Mouse (Mus musculus): Measurements from ENCODE around the gene Gm28308. TPM values are rescaled to one million over a fixed set of nuclear protein-coding genes. Genes with fewer than 3 reads are reported as not detected.

The Gm28308 gene
- polyA plus RNA-seq, 1 experiment from 2014 or later: not detected

DNA sequence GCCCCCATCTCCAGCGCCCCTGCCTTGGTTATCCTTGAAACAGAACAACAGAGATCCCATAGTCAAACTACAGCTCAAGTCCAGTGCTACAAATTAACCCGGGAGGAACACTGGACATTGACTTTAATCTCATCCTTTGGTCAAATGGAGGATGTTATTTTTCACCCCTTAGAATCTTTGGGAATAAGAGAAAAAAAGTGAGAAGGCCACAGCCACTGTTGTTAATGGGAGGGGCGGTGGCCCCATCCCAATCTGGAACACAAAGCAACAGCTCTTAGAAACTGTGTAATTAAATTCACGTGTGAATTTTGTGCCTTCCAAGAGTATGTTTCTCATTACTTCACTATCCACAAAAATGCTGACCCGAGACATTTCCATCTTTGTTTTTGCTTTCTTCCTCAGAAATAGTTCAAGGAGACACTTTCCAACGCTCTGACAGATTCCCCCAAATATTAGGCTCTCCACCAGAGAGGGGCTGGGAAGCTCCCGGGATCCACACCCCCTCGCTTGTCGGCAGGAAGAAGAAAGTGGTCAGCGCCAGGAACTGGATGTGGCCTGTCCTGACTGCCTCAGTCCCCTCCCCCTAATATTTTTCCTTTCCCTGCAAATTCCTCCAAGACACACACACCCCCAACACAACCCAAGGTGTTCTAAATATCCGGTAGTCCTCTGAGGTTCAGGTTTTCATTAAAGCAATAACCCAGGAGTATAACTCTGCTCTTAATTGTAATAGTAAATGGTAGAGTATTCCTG lies 14.5 kb upstream of the Gm28308 start:
- Histone ChIP-seq H3K27me3 (ENCODE audit: control insufficient read depth, insufficient read depth, low read length) (peaks cover 97% of the 10 kb centered on the region), H3K36me3 (replicated peaks; ENCODE audit: control insufficient read depth, insufficient read depth) (no peaks in the 10 kb centered on the region), H3K4me1 (replicated peaks; ENCODE audit: control insufficient read depth, insufficient read depth, low read length) (no peaks in the 10 kb centered on the region), H3K9ac (no peak overlapping the region), H3K4me2 (replicated peaks) (no peak overlapping the region), H3K4me3 (replicated peaks; ENCODE audit: low read length) (no peak overlapping the region), H3K9me3 (ENCODE audit: control insufficient read depth, low read length) (no peaks in the 10 kb centered on the region), H3K27ac (no peak overlapping the region)
- 5% methylated on average over 11 of the region's 11 CpGs for WGBS
- DNase-seq (ENCODE audit: low spot score) (no peak), ATAC-seq (ENCODE audit: low FRiP score) (no peak)

DNA sequence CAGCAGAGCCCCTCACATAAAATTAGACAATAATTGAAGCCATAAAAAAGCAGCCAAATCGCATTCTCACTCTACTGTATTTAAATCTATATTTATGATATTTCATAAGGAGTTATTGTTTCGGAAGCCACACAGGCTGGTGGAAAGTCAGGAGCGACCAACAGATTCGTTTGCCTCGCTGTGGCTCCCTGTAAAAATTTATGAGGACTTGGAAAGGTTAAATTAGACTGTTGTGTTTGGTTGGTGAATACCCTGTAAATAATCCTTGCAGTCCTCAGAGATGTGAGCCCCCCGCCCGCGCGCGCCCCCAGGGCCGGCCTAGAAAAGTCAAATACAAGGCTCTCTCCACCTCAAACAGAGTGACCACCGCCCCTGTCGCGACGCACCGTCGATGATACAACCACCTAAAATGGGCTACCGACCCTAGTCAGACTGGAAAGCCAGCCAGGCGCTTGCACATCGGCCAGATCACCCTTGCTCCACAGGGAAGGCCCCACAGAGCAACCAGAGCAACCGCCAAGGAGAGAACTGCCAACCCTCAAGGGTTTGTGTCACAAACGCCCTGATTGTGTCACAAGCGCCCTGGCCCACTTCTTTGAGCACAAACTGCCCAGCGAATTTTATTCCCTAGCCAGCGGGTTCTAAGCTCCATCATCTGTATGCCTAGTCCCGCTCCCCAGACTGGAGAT lies 13.6 kb upstream of the Gm28308 start:
- no peak overlapping the region for H3K27ac ChIP-seq
- H3K36me3 ChIP-seq (replicated peaks; ENCODE audit: control insufficient read depth, insufficient read depth): no peaks in the 10 kb centered on the region
- peaks cover 97% of the 10 kb centered on the region for H3K27me3 ChIP-seq (ENCODE audit: control insufficient read depth, insufficient read depth, low read length)
- 2% methylated on average over 26 of the region's 26 CpGs for WGBS
- DNase-seq (ENCODE audit: low spot score) (no peak), ATAC-seq (ENCODE audit: low FRiP score) (no peak)
- H3K9ac ChIP-seq: no peak overlapping the region
- no peak overlapping the region for H3K4me3 ChIP-seq (replicated peaks; ENCODE audit: low read length)
- no peak overlapping the region for H3K4me2 ChIP-seq (replicated peaks)
- H3K9me3 ChIP-seq (ENCODE audit: control insufficient read depth, low read length): no peaks in the 10 kb centered on the region
- no peaks in the 10 kb centered on the region for H3K4me1 ChIP-seq (replicated peaks; ENCODE audit: control insufficient read depth, insufficient read depth, low read length)

DNA sequence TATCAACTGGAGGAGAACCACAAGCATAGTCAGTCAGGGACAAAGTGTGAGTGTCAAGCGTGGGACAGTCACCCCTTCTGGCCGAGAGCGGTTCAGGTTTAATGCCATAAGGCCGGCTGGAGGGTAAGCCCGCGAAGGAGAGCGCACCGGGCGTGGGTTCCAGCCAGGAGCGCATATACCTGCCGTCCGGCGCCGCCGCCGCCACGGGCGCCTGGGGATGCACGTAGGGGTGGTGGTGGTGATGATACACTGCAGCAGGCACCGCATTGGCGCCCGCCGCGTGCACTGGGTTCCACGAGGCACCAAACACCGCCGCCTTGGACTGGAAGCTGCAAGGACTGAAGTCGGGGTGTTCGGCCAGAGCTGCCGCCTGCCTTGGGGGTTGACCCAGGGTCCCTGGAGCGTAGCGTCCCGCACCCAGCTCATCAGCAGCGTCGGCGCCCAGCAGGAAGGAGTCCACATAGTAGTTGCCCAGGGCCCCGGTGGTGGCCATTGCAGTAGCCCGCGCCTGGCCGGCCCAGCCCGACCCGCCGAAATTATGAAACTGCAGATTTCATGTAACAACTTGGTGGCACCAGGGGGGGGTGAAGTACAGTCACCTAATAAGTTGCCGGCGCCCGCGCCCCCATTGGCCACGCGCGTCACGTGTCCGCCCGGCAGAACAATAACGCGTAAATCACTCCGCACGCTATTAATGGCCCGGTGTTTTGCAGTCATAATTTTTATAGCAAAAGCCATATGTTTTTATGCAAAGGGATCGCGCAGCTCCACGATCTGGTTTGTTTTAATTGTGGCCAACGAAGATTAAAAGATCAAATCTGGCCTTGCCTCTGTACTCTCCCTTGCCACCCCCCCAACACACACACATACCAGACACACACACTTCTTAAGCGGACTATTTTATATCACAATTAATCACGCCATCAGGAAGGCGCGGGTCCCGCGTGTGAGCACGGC lies 12.8 kb upstream of the Gm28308 start:
- no peaks in the 10 kb centered on the region for H3K9me3 ChIP-seq (ENCODE audit: control insufficient read depth, low read length)
- peaks cover 99% of the 10 kb centered on the region for H3K27me3 ChIP-seq (ENCODE audit: control insufficient read depth, insufficient read depth, low read length)
- H3K27ac ChIP-seq: no peak overlapping the region
- H3K4me1 ChIP-seq (replicated peaks; ENCODE audit: control insufficient read depth, insufficient read depth, low read length): 0 out of 2 replicates have a peak, but pooled peaks cover 4% of the 10 kb centered on the region
- WGBS: 3% methylated on average over 66 of the region's 69 CpGs
- no peaks in the 10 kb centered on the region for H3K36me3 ChIP-seq (replicated peaks; ENCODE audit: control insufficient read depth, insufficient read depth)
- ATAC-seq (ENCODE audit: low FRiP score) (no peak), DNase-seq (ENCODE audit: low spot score) (no peak)
- H3K9ac ChIP-seq: no peak overlapping the region
- no peak overlapping the region for H3K4me2 ChIP-seq (replicated peaks)
- H3K4me3 ChIP-seq (replicated peaks; ENCODE audit: low read length): no peak overlapping the region

DNA sequence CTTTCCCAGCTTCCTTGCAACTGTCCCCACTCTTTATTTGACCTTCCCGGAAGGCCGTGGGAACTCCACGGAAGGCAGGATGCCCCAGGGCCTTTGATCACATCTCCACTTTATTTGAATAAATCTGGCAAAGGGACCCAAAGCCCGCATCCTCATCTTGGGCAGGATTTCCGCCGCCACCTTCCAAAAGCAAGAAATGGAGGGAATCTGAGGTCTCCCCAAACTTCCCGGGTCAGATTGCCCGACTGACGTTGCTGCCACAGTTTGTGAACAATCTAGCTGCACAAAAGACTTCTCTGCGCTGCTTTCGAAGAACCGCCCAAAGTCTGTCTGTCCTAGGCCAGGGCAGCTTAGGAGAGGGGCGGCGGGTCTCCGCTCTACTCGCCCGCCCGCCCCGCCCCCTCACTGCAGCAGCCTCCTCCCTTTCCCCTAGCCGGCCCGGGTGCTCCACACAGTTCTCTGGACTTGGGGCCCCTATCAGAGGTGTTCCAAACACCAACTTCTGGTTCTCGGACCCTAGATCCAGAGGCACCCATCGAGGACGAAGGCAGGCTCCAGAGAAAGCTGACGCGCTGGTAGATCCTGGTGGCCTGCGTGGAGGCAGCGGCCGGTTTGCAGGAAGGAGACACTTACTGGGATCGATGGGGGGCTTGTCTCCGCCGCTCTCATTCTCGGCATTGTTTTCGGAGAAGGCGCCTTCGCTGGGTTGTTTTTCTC lies 11.9 kb upstream of the Gm28308 start:
- no peak overlapping the region for H3K4me2 ChIP-seq (replicated peaks)
- no peak overlapping the region for H3K9ac ChIP-seq
- ATAC-seq (ENCODE audit: low FRiP score): no peak
- no peaks in the 10 kb centered on the region for H3K9me3 ChIP-seq (ENCODE audit: control insufficient read depth, low read length)
- no peak overlapping the region for H3K4me3 ChIP-seq (replicated peaks; ENCODE audit: low read length)
- no peaks in the 10 kb centered on the region for H3K36me3 ChIP-seq (replicated peaks; ENCODE audit: control insufficient read depth, insufficient read depth)
- no peak overlapping the region for H3K27ac ChIP-seq
- H3K4me1 ChIP-seq (replicated peaks; ENCODE audit: control insufficient read depth, insufficient read depth, low read length): 0 out of 2 replicates have a peak, but pooled peaks cover 4% of the 10 kb centered on the region
- no peak for DNase-seq (ENCODE audit: low spot score)
- H3K27me3 ChIP-seq (ENCODE audit: control insufficient read depth, insufficient read depth, low read length): peaks cover 99% of the 10 kb centered on the region
- WGBS: under 1% methylated on average over 36 of the region's 36 CpGs

DNA sequence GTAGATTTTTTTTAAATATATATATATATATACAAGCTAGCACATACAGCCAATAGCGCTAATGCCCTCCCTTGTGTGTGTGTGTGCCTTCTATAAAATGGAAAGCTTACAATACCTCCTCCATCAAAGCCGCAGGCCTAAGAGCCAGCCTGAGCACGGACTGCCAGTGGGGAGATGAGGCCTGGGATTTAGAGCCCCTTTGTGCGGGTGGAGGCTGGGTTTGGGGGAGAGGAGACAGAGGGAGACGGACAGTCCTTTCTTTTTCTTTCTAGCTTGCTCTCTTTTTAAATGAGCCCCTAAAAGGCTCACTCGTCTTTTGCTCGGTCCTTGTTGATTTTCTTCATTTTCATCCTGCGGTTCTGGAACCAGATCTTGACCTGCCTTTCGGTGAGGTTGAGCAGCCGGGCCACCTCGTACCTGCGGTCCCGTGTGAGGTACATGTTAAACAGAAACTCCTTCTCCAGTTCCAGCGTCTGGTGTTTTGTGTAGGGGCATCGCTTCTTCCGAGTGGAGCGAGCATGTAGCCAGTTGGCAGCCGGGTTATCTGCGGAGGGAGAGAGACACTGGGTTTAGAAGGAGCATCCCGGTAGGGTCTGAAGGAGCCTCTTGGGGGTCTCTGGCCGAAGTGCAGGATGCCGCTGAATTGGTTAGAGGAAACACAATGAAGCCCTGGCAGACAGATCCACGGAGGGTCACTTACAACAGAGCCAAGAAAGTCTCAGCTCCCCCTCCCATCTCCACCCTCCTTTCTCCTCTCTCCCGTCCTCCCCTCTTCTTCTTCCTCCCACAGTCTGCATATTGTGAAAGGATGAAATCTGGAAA lies 11.0 kb upstream of the Gm28308 start:
- no peak overlapping the region for H3K9ac ChIP-seq
- WGBS: 1% methylated on average over 24 of the region's 24 CpGs
- H3K9me3 ChIP-seq (ENCODE audit: control insufficient read depth, low read length): no peaks in the 10 kb centered on the region
- 0 out of 2 replicates have a peak, but pooled peaks cover 4% of the 10 kb centered on the region for H3K4me1 ChIP-seq (replicated peaks; ENCODE audit: control insufficient read depth, insufficient read depth, low read length)
- no peak overlapping the region for H3K4me3 ChIP-seq (replicated peaks; ENCODE audit: low read length)
- H3K27me3 ChIP-seq (ENCODE audit: control insufficient read depth, insufficient read depth, low read length): peaks cover 99% of the 10 kb centered on the region
- H3K4me2 ChIP-seq (replicated peaks): no peak overlapping the region
- DNase-seq (ENCODE audit: low spot score): no peak
- ATAC-seq (ENCODE audit: low FRiP score): no peak
- no peak overlapping the region for H3K27ac ChIP-seq
- no peaks in the 10 kb centered on the region for H3K36me3 ChIP-seq (replicated peaks; ENCODE audit: control insufficient read depth, insufficient read depth)

DNA sequence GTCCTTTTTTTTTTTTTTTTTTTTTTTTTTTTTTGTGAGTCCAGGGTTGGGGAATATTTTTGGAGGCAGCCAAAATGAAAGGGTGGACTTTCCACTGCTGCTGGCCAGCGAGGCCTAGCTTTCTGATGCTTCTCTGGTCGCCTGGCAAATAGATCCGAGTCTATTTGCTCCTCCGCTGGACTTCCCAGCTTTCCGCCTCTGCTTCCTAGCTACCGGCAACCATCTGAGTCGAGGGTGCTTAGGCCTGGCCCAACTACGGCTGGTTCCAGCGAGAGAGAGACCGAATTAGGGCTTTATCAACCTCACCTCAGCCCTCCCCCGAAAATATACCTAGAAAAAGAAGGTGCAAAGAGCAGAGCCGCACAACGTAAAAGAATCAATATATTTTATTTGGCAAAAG lies 9.6 kb upstream of the Gm28308 start:
- Histone ChIP-seq H3K4me3 (replicated peaks; ENCODE audit: low read length) (no peak overlapping the region), H3K4me1 (replicated peaks; ENCODE audit: control insufficient read depth, insufficient read depth, low read length) (0 out of 2 replicates have a peak, but pooled peaks cover 4% of the 10 kb centered on the region), H3K9me3 (ENCODE audit: control insufficient read depth, low read length) (no peaks in the 10 kb centered on the region), H3K36me3 (replicated peaks; ENCODE audit: control insufficient read depth, insufficient read depth) (no peaks in the 10 kb centered on the region), H3K9ac (no peak overlapping the region), H3K27ac (no peak overlapping the region), H3K4me2 (replicated peaks) (no peak overlapping the region), H3K27me3 (ENCODE audit: control insufficient read depth, insufficient read depth, low read length) (peaks cover 100% of the 10 kb centered on the region)
- DNase-seq (ENCODE audit: low spot score): no peak
- ATAC-seq (ENCODE audit: low FRiP score): no peak
- 10% methylated on average over 13 of the region's 13 CpGs for WGBS

DNA sequence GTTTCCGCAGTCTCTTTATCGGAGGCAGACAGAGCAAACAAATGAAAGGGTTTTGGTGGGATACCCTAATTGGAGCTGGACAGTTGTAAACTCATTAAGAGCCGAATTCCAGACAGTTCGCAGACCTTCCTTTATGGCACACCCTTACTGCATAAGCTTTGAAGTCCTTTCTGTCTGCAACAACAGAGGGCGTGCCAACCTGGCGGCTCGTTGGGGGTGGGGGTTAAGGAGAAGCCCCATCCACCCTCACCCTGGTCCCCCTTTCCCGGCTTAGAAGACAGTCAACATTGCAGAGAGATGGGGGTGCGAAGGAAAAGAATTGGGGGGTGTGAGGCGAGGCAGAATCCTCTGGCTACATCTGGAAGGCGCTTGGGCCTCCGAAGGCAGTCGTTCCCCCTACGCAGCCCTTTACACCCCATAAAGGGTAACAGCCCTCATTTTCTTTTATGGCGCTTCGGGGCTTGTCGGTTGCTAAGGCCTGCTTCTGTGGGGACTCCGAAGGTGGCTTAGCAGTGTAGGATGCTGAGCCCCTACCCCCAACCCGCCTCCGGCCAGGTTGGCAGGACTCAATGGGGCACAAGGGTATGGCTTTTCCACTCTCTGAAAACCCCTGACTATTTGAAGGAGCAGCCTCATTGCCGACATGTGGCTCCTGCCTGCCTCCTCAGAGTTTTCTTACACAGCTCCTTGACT lies 9.0 kb upstream of the Gm28308 start:
- 5% methylated on average over 21 of the region's 21 CpGs for WGBS
- no peak for DNase-seq (ENCODE audit: low spot score)

More for the DNA sequence above, 9.0 kb upstream of the Gm28308 start:
- Histone ChIP-seq H3K27ac (no peak overlapping the region), H3K4me2 (replicated peaks) (peak overlapping the region; percentile 63), H3K4me3 (replicated peaks; ENCODE audit: low read length) (0 out of 2 replicates have a peak overlapping the region, but pooled peaks have one; percentile 37), H3K4me1 (replicated peaks; ENCODE audit: control insufficient read depth, insufficient read depth, low read length) (0 out of 2 replicates have a peak, but pooled peaks cover 4% of the 10 kb centered on the region), H3K9me3 (ENCODE audit: control insufficient read depth, low read length) (no peaks in the 10 kb centered on the region), H3K9ac (no peak overlapping the region), H3K36me3 (replicated peaks; ENCODE audit: control insufficient read depth, insufficient read depth) (no peaks in the 10 kb centered on the region), H3K27me3 (ENCODE audit: control insufficient read depth, insufficient read depth, low read length) (peaks cover 100% of the 10 kb centered on the region)
- peak; percentile 3; the same call in 1 of the 2 replicates for ATAC-seq (ENCODE audit: low FRiP score)
